Mouse (Mus musculus) testis, adult 2 months (tissue): ENCODE measurements at regions not wholly inside any gene's neighbourhood (a gene's known extent, or its start where the extent isn't known, plus 50 kb on each side); places are given as distances from the start of the nearest gene placed in this dataset.

Experiments
- CTCF ChIP-seq: fragments of 200-500 bp; IDR thresholded peaks from 2 replicates; pipeline ENCODE4 v1.5.1; 2012; ENCODE audit warnings: low read depth, mild to moderate bottlenecking, inconsistent platforms, low read length, moderate library complexity; ENCODE audit not compliant: control insufficient read depth, insufficient read depth, insufficient replicate concordance
- POLR2A ChIP-seq: fragments of 200-500 bp; IDR thresholded peaks from 2 replicates; pipeline ENCODE4 v1.6.1; 2012; ENCODE audit warnings: low read depth, mild to moderate bottlenecking, inconsistent platforms, low read length, moderate library complexity; ENCODE audit not compliant: control insufficient read depth

DNA sequence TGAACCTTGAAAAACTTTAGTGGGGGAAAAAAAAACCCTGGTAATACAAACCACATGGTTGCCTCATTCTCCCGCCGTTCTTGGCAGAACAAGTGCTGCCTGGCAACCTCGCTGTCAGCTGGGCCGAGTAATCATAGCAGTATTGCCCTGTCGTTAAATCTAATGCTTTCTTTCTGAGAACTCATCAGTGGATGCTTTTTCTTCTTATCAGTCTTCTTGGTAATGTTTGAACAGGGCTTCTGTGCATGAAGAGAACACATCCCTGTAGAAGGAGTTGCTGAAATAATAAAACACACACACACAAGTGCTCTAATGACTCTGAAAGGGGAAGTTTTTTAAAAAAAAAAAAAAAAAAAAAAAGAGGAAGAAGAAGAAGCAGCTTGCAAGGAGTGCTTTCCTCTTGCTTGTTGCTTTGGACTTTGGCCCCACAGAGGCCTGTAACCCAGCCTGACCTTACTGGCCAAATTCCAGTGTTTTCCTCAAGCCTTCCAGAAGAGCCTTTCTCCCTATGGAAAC lies 200.9 kb upstream of the Cited2 start:
- no peak for TF ChIP-seq POLR2A
- TF ChIP-seq CTCF, result no peak
